Mouse (Mus musculus) common myeloid progenitor, adult 5-6 weeks (primary cell): ENCODE measurements around the gene Osbpl8. TPM values are rescaled to one million over a fixed set of nuclear protein-coding genes. Genes with fewer than 3 reads are reported as not detected.

Experiments
- ATAC-seq: replicated peaks from 2 replicates; pipeline ENCODE4 v1.8.0; 2016; ENCODE audit warnings: low read depth, mild to moderate bottlenecking, moderate TSS enrichment, inconsistent platforms; ENCODE audit not compliant: poor library complexity, severe bottlenecking
- total RNA-seq: library from RNA; stranded (forward); fragments of 200-1000, 187-1606 nt; gene quantifications from 2 replicates; pipeline ENCODE4 v1.2.3, GENCODE M21; 2017

Gene Osbpl8
- total RNA-seq, 1 experiment from 2014 or later, result 163 TPM

DNA sequence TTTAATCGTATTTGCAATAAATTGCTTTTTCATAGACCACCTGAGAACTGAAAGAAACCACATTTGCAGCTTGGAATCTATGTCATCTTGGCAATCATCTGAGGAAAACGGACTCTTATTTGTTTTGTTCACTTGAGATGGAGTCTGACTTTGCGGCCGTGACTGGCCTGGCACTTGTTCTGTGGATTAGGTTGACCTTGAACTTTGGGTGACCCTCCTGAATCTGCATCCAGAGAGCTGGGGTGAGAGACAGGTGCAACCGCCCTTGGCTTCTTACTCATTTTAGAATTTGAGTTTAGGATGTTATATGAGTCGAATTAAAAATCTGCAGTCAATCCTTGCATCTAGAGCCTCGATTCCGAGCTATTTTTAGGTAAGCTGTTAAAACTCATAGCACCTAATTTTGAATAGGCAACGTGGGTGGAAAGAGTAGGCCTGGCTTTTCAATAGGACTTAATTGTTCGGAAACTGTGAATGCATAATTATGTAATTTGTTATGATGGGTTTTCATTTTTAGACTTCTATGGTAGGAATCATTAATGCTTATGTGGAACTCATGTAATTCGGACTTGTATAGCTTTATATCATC lies 20.1 kb upstream of the Osbpl8 start:
- ATAC-seq, result no peak

- ATAC-seq, result no peak
These were observed 14.8 kb upstream of the Osbpl8 start for GRCm38 (mm10) chr10:111149761-111150160.

DNA sequence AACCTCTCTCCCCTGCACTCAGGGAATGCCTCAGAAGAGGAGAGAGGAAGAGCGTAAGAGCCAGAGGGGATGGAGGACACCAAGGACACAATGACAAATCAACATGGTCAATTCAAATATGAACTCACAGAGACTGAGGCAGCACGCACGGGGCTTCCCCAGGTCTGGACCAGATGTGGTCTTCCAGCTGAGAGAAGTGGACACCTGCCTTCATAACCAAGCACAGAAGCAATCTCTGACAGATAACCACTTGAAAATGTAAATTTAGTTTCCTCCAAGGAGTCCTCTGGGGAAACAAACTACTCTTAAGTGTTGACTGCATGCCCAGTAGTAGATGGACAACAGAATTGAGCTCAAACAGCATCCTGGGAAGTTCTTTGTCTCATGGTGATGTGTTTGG lies 9.5 kb upstream of the Osbpl8 start:
- no peak for ATAC-seq

- no peak for ATAC-seq
These were observed 9.0 kb upstream of the Osbpl8 start for GRCm38 (mm10) chr10:111155571-111155970.

- no peak for ATAC-seq
These were observed 8.0 kb upstream of the Osbpl8 start for GRCm38 (mm10) chr10:111156394-111157190.

- no peak for ATAC-seq
These were observed 7.3 kb upstream of the Osbpl8 start for GRCm38 (mm10) chr10:111157241-111157659.

DNA sequence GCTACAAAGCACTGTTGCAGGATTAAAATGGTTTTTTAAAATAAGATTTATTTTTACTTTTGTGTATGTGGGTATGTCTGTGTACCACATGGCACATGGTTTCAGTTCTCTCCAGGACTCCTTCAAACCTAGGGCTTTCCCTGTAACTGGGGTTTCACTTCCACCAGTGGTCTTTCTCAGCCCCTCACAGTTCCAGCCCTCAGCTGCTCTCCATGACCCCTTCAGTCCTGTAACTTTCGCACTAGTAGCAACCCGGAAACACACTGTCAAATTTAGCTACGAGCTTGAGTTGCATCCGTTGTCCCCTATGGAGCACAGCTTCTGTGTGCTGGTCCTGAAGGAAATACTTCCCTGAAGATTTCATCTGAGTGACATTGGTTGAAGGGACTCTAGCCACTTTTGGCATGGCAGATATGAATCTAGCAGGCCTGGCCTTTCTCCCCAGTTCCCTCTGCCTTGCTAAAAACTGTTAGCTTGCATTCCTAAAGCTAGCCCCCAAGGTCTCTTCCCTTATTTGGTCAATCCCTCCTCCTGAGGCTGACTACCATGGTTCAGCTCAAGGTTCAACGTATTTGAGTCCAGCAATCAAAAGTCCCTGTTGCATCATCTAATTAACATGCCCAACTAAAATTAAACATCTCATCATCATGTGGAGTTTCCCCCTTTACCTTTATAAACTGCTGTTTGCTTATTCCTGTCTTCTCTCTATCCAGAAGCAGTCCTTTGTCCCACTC lies 4.6 kb upstream of the Osbpl8 start:
- ATAC-seq, result peak; percentile 42

DNA sequence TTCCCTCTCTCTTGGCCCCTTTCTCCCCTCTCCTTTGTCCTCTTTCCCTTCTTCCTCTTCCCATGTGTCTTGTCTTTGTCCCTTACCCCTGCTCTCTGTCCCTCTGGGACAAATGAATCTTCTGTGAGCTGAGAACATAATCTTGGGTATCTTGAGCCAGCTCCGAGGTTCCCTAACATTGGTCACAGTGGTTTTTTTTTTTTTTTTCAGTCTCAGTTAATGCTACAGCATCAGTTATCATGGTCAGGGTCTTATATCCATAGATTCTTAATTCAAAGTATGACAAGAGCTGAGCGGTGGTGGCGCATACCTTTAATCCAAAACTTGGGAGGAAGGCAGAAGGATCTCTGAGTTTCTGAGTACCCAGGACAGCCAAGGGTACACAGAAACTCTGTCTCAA lies 4.0 kb upstream of the Osbpl8 start:
- ATAC-seq, result no peak

- no peak for ATAC-seq
These were observed 3.2 kb upstream of the Osbpl8 start for GRCm38 (mm10) chr10:111161373-111161772.

- no peak for ATAC-seq
These were observed 1.5 kb upstream of the Osbpl8 start for GRCm38 (mm10) chr10:111163025-111163424.

- ATAC-seq, result no peak
These were observed 831 bp upstream of the Osbpl8 start for GRCm38 (mm10) chr10:111163601-111164240.

DNA sequence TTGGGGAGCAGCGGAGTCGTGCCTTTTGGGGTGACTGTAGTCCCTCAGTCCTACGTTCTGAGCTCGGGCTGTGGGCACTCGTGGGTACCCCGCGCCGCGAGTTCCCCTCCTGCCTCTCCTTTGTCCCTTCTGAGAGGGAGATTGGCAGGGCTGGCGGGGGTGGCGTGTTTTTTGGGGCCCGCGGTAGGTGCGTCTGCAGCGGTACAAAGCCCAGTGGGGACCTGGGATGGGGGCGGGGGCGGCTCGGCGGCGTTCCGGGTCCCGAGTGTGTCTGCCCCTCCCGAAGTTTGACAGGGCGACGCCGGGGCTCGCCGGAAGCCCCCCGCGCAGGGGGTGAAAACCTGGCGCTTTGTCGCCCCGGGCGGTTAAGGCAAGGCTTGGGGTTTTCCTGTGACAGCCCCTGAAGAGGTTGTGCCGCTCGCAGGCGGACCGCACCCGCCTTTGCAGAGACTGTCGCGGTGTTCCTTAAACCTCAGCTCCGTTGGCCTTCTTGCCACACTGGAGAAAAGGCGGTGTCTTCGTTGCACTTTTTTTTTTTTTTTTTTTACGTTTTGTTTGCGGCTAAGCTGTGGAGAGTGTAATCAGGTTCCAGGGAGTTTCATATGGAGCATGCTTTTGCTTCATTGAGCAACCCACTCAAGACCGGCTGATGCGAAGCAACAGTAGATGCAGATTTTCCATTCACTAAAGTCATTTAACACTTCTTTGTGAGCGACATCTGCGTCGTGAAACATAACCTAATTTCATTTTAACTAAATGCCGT lies 848 bp downstream of the Osbpl8 start:
- peak; percentile 53 for ATAC-seq

DNA sequence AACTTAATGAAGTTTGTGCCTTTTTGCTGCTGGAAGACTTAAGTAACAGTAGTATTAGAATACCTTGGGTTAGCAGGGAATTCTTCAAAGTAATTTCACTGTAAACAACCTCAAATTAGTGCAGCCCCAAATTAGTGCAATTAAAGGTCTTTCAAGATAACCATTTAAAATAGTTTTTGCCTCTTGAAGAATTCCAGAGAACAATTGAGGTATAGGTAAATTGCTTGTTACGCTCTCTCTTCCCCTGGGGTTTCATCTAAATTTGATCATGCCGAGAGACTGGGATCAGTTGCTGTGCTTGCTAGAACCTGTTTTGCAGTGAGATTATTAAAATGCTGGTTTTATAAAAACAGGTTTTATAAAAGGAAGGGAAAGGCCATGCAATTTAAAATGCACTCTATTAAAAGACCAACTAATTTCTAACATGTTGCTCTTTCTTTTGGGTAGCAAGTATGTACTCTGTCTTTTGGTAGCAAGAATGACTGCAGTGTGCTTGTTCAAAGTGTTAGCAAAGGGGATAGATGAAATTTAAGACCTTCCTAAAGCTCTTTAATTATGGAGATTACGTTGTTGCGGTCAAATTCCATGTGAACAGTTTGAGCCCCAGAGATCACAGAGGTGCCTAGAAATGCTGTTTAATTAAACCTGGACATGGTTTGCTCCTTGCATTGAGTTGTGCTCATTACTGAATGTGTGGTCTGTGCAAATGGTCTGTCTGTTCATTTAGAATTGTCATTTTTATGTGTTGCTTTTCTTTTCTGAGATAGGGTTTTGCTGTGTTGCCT lies 1.7 kb downstream of the Osbpl8 start:
- no peak for ATAC-seq

DNA sequence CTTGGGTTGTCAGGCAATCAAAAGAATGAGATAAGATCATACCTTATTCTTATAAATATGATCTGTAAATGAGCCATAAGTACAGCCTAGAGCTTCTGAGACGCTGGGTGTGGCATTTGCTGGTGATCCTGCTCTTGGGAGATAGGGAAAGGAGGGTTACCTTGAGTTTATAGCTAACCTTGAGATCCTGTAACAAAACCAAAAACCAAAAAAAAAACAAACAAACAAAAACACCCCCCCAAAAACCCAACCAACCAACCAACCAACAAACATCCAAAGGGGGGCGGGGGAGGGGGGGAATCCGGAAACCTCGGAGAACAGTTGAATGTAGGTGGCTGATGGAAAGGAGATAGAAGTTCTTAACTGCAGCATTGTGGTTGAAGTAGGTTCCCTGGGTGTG lies 2.9 kb downstream of the Osbpl8 start:
- ATAC-seq, result no peak

- no peak for ATAC-seq
These were observed 3.8 kb downstream of the Osbpl8 start for GRCm38 (mm10) chr10:111168305-111168704.

DNA sequence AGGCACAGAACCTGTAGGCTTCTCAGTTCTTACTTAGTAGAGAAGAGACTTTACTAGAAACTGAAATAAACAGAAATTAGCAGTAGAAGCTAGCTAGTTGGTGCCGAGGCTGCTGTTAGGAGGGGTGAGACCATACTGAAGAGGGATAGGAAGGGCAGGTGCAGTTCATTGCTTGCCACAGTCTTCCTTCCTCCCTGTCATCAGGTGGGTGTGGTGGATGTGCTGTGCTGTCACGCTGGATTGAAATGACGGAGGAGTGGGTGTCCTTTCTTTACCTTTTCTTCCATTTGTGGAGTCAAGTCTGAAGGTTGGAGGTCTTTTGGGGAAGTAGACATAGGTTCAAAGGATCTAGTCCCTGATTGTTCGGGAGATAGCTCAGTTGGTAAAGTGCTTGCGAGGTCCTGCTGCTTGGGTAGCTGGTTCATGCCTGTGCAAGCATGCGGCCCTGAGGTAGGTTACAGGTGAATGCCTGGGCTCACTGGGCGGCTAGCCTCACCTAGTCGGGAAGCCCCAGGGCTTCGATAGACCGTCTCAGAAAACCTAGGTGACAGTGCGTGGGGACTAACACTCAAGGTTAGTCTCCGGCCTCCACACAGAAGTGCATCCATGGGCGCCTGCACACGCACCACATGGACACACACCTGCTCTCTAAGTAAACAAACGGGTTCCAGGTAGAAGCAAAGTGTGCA lies 6.8 kb downstream of the Osbpl8 start:
- ATAC-seq, result peak; percentile 28

DNA sequence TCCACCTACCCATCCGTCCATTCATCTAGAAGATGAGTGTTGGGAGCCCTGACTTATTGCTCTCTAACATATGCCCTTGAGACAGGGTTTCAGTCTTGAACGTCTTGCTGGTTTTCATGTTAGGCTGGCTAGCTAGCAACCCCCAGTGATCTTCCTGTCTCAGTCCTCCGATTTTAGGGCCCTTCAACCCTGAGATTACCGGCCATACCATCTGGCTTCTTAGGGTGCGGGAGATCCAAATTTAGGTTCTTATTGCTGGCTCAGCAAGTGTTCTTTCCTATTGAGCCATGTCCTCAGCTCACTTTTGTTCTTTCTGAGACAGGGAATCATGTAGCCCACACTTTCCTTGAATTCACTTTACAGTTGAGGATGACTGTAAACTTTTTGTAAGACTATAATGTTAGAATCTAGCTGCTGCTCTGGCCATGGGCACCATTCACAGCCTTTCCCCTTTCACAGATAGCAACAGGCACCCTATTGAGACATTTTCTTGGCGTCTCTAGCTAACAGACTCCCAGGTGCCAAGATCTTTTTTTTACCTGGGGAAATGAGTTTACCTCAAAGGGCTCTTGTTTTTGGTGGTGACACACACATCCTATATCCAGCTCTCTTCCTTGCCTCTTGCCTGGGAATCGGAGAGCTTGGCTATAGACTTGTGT lies 9.2 kb downstream of the Osbpl8 start:
- ATAC-seq, result no peak

DNA sequence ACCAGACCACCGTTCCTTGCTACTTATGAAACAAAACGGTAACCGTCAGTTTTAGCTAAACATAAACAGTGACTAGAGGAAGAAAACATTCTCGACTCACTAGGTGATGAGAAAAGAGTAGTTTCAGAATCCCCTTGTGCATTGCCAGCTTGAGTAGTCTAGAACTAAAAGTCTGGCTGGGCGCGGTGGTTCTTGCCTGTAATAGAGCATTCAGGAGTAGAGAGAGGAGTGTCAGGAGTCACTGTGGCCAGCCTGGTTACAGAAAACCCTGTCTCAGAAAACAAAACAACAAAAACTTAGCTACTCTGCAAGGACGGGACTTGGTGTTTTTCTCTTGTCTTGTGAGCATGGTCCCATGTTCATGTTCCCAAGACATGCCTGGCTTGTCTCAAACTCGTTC lies 12.8 kb downstream of the Osbpl8 start:
- ATAC-seq, result no peak
